Mouse (Mus musculus) intestine, embryonic 14.5 days (tissue): Measurements from ENCODE around the gene Cep41. TPM values are rescaled to one million over a fixed set of nuclear protein-coding genes. Genes with fewer than 3 reads are reported as not detected.

Experiments
- ATAC-seq: fragments of 200-750 bp; cut with Nextera tagmentation; replicated peaks from 2 replicates; pipeline ENCODE4 v1.8.0; 2017; ENCODE audit warnings: low read depth, moderate number of reproducible peaks, moderate TSS enrichment, moderate library complexity; ENCODE audit not compliant: low FRiP score, low TSS enrichment
- DNase-seq: peaks from one replicate; pipeline ENCODE4 v3.0.0-alpha.2; 2018; ENCODE audit warnings: low spot score
- H3K27ac ChIP-seq: fragments of 300-500 bp; sonication (generic); 2 replicates; pipeline ENCODE4 v1.5.1; 2014; ENCODE audit warnings: low read depth, mild to moderate bottlenecking, control low read depth
- H3K27me3 ChIP-seq: fragments of 300-500 bp; sonication (generic); replicated peaks from 2 replicates; pipeline ENCODE4 v1.6.1; 2014; ENCODE audit warnings: low read length, control low read depth; ENCODE audit not compliant: control insufficient read depth, insufficient read depth
- H3K36me3 ChIP-seq: fragments of 300-500 bp; sonication (generic); 2 replicates; pipeline ENCODE4 v1.6.1; 2014; ENCODE audit warnings: low read length, control low read depth; ENCODE audit not compliant: control insufficient read depth, insufficient read depth
- H3K4me1 ChIP-seq: fragments of 300-500 bp; sonication (generic); replicated peaks from 2 replicates; pipeline ENCODE4 v1.6.1; 2014; ENCODE audit warnings: low read length, control low read depth, mixed read lengths; ENCODE audit not compliant: control insufficient read depth, insufficient read depth
- H3K4me2 ChIP-seq: fragments of 300-500 bp; sonication (generic); 2 replicates; pipeline ENCODE4 v1.6.1; 2014; ENCODE audit warnings: low read length
- H3K4me3 ChIP-seq: fragments of 300-500 bp; sonication (generic); 2 replicates; pipeline ENCODE4 v1.5.1; 2014; ENCODE audit warnings: low read depth, low read length, control low read depth, mixed read lengths
- H3K9ac ChIP-seq: fragments of 300-500 bp; sonication (generic); 2 replicates; pipeline ENCODE4 v1.6.1; 2014; ENCODE audit warnings: mild to moderate bottlenecking, low read length
- H3K9me3 ChIP-seq: fragments of 300-500 bp; sonication (generic); 2 replicates; pipeline ENCODE4 v1.6.1; 2016; ENCODE audit warnings: low read length, control low read depth; ENCODE audit not compliant: control insufficient read depth
- WGBS: fragments of 180-500 bp; shearing (Covaris S2); extraction: QIAGEN DNeasy Blood & Tissue Kit; methylation state at CpG from one replicate; pipeline ENCODE4 v1.1.7; 2014; 5-methylcytosine and 5-hydroxymethylcytosine counted together
- polyA plus RNA-seq: library from polyadenylated mRNA; unstranded; fragments of >200 nt; fragmentation: Nextera tagmentation; extraction: Ambion mirVana; gene quantifications from 2 replicates; pipeline ENCODE4 v1.2.1, GENCODE M21; 2014

Cep41 gene
- polyA plus RNA-seq, 1 experiment from 2014 or later = 10.0 TPM

GRCm38 (mm10) chr6:30734988-30735727 is 41.6 kb upstream of the Cep41 start:
- H3K27ac ChIP-seq = peak overlapping the region; percentile 78
- WGBS = 56% methylated on average over 22 of the region's 22 CpGs
- peaks cover 11% of the 10 kb centered on the region; the same call in 1 of the 2 replicates for H3K4me1 ChIP-seq
- H3K36me3 ChIP-seq = no peaks in the 10 kb centered on the region
- peak overlapping the region; percentile 32 for H3K9ac ChIP-seq
- ATAC-seq = no peak
- no peak for DNase-seq
- H3K9me3 ChIP-seq = peaks cover 51% of the 10 kb centered on the region
- peak overlapping the region; percentile 33 for H3K4me2 ChIP-seq
- peak overlapping the region; percentile 11; the same call in 1 of the 2 replicates for H3K4me3 ChIP-seq
- H3K27me3 ChIP-seq = no peaks in the 10 kb centered on the region

- Histone ChIP-seq H3K9ac (no peak overlapping the region), H3K27ac (peak overlapping the region; percentile 78; the same call in 1 of the 2 replicates), H3K4me2 (peak overlapping the region; percentile 33; the same call in 1 of the 2 replicates), H3K4me3 (no peak overlapping the region), H3K4me1 (peaks cover 11% of the 10 kb centered on the region; the same call in 1 of the 2 replicates), H3K9me3 (peaks cover 48% of the 10 kb centered on the region), H3K36me3 (no peaks in the 10 kb centered on the region), H3K27me3 (no peaks in the 10 kb centered on the region)
- no peak for DNase-seq
- ATAC-seq = no peak
- WGBS = 67% methylated on average over 6 of the region's 6 CpGs
Observed at GRCm38 (mm10) chr6:30734465-30734864, 40.9 kb upstream of the Cep41 start.

- H3K9me3 ChIP-seq = peaks cover 30% of the 10 kb centered on the region
- no peaks in the 10 kb centered on the region for H3K27me3 ChIP-seq
- peaks cover 11% of the 10 kb centered on the region; the same call in 1 of the 2 replicates for H3K4me1 ChIP-seq
- ATAC-seq = no peak
- 55% methylated on average over 18 of the region's 18 CpGs for WGBS
- no peak overlapping the region for H3K4me3 ChIP-seq
- no peak overlapping the region for H3K9ac ChIP-seq
- no peak overlapping the region for H3K27ac ChIP-seq
- no peaks in the 10 kb centered on the region for H3K36me3 ChIP-seq
- no peak for DNase-seq
- no peak overlapping the region for H3K4me2 ChIP-seq
Observed at GRCm38 (mm10) chr6:30732571-30733130, 39.1 kb upstream of the Cep41 start.

- peaks cover 10% of the 10 kb centered on the region; the same call in 1 of the 2 replicates for H3K9me3 ChIP-seq
- H3K4me1 ChIP-seq = peaks cover 2% of the 10 kb centered on the region; the same call in 1 of the 2 replicates
- ATAC-seq (no peak; the same call in 1 of the 2 replicates), DNase-seq (no peak)
- WGBS = 41% methylated on average over 12 of the region's 12 CpGs
- no peak overlapping the region for H3K9ac ChIP-seq
- H3K27me3 ChIP-seq = no peaks in the 10 kb centered on the region
- H3K27ac ChIP-seq = peak overlapping the region; percentile 54
- no peaks in the 10 kb centered on the region for H3K36me3 ChIP-seq
- H3K4me3 ChIP-seq = no peak overlapping the region
- peak overlapping the region; percentile 2; the same call in 1 of the 2 replicates for H3K4me2 ChIP-seq
Observed at GRCm38 (mm10) chr6:30730301-30730971, 36.9 kb upstream of the Cep41 start.

GRCm38 (mm10) chr6:30723331-30723730 is 29.8 kb upstream of the Cep41 start, which contains the start of gene Mest:
Gene Mest, plus strand, starts transcription at chr6:30723547.
- Histone ChIP-seq H3K4me2 (no peak within 1 kb of the TSS), H3K9ac (no peak within 1 kb of the TSS), H3K36me3 (no peaks in the 10 kb centered on the region), H3K9me3 (no peaks in the 10 kb centered on the region), H3K4me3 (no peak within 1 kb of the TSS), H3K27me3 (no peaks in the 10 kb centered on the region), H3K4me1 (peaks cover 8% of the 10 kb centered on the region), H3K27ac (0 out of 2 replicates have a peak within 1 kb of the TSS, but pooled peaks have one; percentile 33)
- ATAC-seq = no peak
- no peak for DNase-seq
- 53% methylated on average over 7 of the region's 7 CpGs for WGBS

- 76% methylated on average over 4 of the region's 4 CpGs for whole genome bisulfite sequencing
- H3K9ac ChIP-seq = no peak overlapping the region
- no peaks in the 10 kb centered on the region for H3K9me3 ChIP-seq
- H3K4me3 ChIP-seq = no peak overlapping the region
- H3K27ac ChIP-seq = no peak overlapping the region
- H3K36me3 ChIP-seq = no peaks in the 10 kb centered on the region
- no peak for ATAC-seq
- no peak overlapping the region for H3K4me2 ChIP-seq
- H3K27me3 ChIP-seq = no peaks in the 10 kb centered on the region
- no peak for DNase-seq
- peaks cover 8% of the 10 kb centered on the region for H3K4me1 ChIP-seq
Observed at GRCm38 (mm10) chr6:30722385-30723164, 29.0 kb upstream of the Cep41 start.

- Histone ChIP-seq H3K27me3 (no peaks in the 10 kb centered on the region), H3K27ac (no peak overlapping the region), H3K4me2 (no peak overlapping the region), H3K4me3 (no peak overlapping the region), H3K9me3 (no peaks in the 10 kb centered on the region), H3K9ac (no peak overlapping the region), H3K36me3 (no peaks in the 10 kb centered on the region), H3K4me1 (peaks cover 10% of the 10 kb centered on the region)
- no peak for ATAC-seq
- WGBS = 89% methylated on average over 7 of the region's 7 CpGs
- no peak for DNase-seq
Observed at GRCm38 (mm10) chr6:30716796-30717195, 23.2 kb upstream of the Cep41 start.

- H3K4me2 ChIP-seq = no peak overlapping the region
- H3K36me3 ChIP-seq = no peaks in the 10 kb centered on the region
- H3K9me3 ChIP-seq = no peaks in the 10 kb centered on the region
- H3K9ac ChIP-seq = no peak overlapping the region
- peak overlapping the region; percentile 4; the same call in 1 of the 2 replicates for H3K27ac ChIP-seq
- no peak for ATAC-seq
- no peak for DNase-seq
- H3K27me3 ChIP-seq = no peaks in the 10 kb centered on the region
- 53% methylated on average over 5 of the region's 5 CpGs for WGBS
- H3K4me3 ChIP-seq = no peak overlapping the region
- peaks cover 25% of the 10 kb centered on the region for H3K4me1 ChIP-seq
Observed at GRCm38 (mm10) chr6:30714891-30715471, 21.4 kb upstream of the Cep41 start.
